ENCODE assay signal across 17 mouse cellular contexts in the genomic region with DNA sequence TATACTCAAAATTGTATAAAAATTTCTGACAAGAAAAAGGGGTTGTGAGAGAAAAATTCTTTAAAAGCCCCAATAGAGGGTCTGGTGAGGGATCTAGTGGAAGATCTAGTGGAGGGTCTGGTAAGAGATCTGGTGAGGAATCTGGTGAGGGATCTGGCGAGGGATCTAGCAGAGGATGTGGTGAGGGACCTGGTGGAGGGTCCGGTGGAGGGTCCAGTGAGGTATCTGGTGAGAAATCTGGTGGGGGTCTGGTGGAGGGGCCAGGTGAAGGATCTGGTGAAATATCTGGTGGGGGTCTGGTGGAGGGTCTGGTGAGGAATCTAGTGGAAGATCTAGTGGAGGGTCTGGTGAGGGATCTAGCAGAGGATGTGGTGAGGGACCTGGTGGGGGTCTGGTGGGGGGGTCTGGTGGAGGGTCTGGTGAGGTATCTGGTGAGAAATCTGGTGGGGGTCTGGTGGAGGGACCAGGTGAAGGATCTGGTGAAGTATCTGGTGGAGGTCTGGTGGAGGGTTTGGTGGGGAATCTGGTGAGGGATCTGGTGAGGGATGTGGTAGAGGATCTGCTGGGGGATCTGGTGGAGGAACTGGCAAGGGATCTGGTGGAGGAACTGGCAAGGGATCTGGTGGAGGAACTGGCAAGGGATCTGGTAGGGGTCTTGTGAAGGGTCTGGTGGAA.
"Had no signal": no experiment of that assay in that cellular context is flagged by ENCODE, and none has a peak within 500 bp of the region (broad histone marks: within the 10 kb centered on the region; RNA-seq: fewer than 3 reads in every experiment).

No protein-coding gene starts in this region.

- DNase-seq: lung, adult 2 months; lung, postnatal 14 days; lung, postnatal 36 days; right cerebral cortex, postnatal 14 days; thymus, adult 2 months; thymus, postnatal 25 days; thymus, postnatal 4 days had no signal

- H3K4me1 ChIP-seq: midbrain, embryonic 15.5 days had no signal

- H3K9me3 ChIP-seq: lung, embryonic 15.5 days; megakaryocyte, embryonic 14.5 days; midbrain, embryonic 13.5 days; midbrain, embryonic 15.5 days; neural tube, embryonic 12.5 days; stomach, embryonic 15.5 days had no signal

- H3K9ac ChIP-seq: lung, embryonic 15.5 days; midbrain, embryonic 13.5 days; midbrain, embryonic 15.5 days; neural tube, embryonic 12.5 days; stomach, embryonic 15.5 days had no signal

- H3K36me3 ChIP-seq: lung, embryonic 15.5 days; midbrain, embryonic 13.5 days; midbrain, embryonic 15.5 days; neural tube, embryonic 12.5 days; stomach, embryonic 15.5 days had no signal

- H3K4me2 ChIP-seq: lung, embryonic 15.5 days; midbrain, embryonic 11.5 days; midbrain, embryonic 13.5 days; midbrain, embryonic 15.5 days; neural tube, embryonic 12.5 days; stomach, embryonic 15.5 days had no signal

- H3K27me3 ChIP-seq: lung, embryonic 15.5 days; megakaryocyte, embryonic 14.5 days; midbrain, embryonic 13.5 days; midbrain, embryonic 15.5 days; neural tube, embryonic 12.5 days; stomach, embryonic 15.5 days had no signal

- H3K27ac ChIP-seq: lung, embryonic 15.5 days; macrophage; midbrain, embryonic 13.5 days; midbrain, embryonic 15.5 days; neural tube, embryonic 12.5 days; stomach, embryonic 15.5 days; stomach, postnatal 0 days had no signal

- H3K4me3 ChIP-seq: lung, embryonic 15.5 days; megakaryocyte, embryonic 14.5 days; midbrain, embryonic 13.5 days; midbrain, embryonic 15.5 days; neural tube, embryonic 12.5 days; stomach, embryonic 15.5 days had no signal

- ATAC-seq: lung, postnatal 0 days; midbrain, embryonic 13.5 days; midbrain, embryonic 15.5 days had no signal
